Mouse (Mus musculus): ENCODE measurements around the gene Olfr91. TPM values are rescaled to one million over a fixed set of nuclear protein-coding genes. Genes with fewer than 3 reads are reported as not detected.

Gene Olfr91
- polyA plus RNA-seq, 1 experiment from 2014 or later, result not detected

GRCm38 (mm10) chr17:37081659-37082058, 16.4 kb downstream of the Olfr91 start:
- H3K9me3 ChIP-seq (ENCODE audit: control insufficient read depth, low read depth, low read length), result no peaks in the 10 kb centered on the region
- WGBS, result 91% methylated on average over 4 of the region's 4 CpGs
- no peaks in the 10 kb centered on the region for H3K27me3 ChIP-seq (ENCODE audit: control insufficient read depth, insufficient read depth, low read length)
- H3K36me3 ChIP-seq (ENCODE audit: control insufficient read depth, insufficient read depth, low read length), result no peaks in the 10 kb centered on the region
- no peak overlapping the region for H3K9ac ChIP-seq (replicated peaks; ENCODE audit: low read depth, low read length)
- H3K4me1 ChIP-seq (ENCODE audit: control insufficient read depth, insufficient read depth, low read length), result no peaks in the 10 kb centered on the region; the same call in 1 of the 2 replicates
- H3K27ac ChIP-seq (ENCODE audit: low read length), result no peak overlapping the region
- no peak overlapping the region for H3K4me2 ChIP-seq (replicated peaks; ENCODE audit: low read depth, low read length)
- no peak overlapping the region for H3K4me3 ChIP-seq (ENCODE audit: low read depth, low read length)
- no peak for ATAC-seq (ENCODE audit: insufficient number of reproducible peaks, insufficient read depth, low FRiP score, low read depth)

- no peak for ATAC-seq (ENCODE audit: insufficient number of reproducible peaks, insufficient read depth, low FRiP score, low read depth)
Observed at GRCm38 (mm10) chr17:37080119-37080518, 18.0 kb downstream of the Olfr91 start.

GRCm38 (mm10) chr17:37078990-37079389, 19.1 kb downstream of the Olfr91 start:
- no peaks in the 10 kb centered on the region for H3K36me3 ChIP-seq (ENCODE audit: control insufficient read depth, insufficient read depth, low read length)
- H3K9ac ChIP-seq (replicated peaks; ENCODE audit: low read depth, low read length), result no peak overlapping the region
- no peak overlapping the region for H3K27ac ChIP-seq (ENCODE audit: low read length)
- H3K4me3 ChIP-seq (ENCODE audit: low read depth, low read length), result no peak overlapping the region
- no peaks in the 10 kb centered on the region; the same call in 1 of the 2 replicates for H3K4me1 ChIP-seq (ENCODE audit: control insufficient read depth, insufficient read depth, low read length)
- H3K9me3 ChIP-seq (ENCODE audit: control insufficient read depth, low read depth, low read length), result no peaks in the 10 kb centered on the region
- no peaks in the 10 kb centered on the region for H3K27me3 ChIP-seq (ENCODE audit: control insufficient read depth, insufficient read depth, low read length)
- ATAC-seq (ENCODE audit: insufficient number of reproducible peaks, insufficient read depth, low FRiP score, low read depth), result no peak
- 42% methylated on average over 2 of the region's 2 CpGs for WGBS
- no peak overlapping the region for H3K4me2 ChIP-seq (replicated peaks; ENCODE audit: low read depth, low read length)

More at GRCm38 (mm10) chr17:37080119-37080518, 18.0 kb downstream of the Olfr91 start:
- Histone ChIP-seq H3K9ac (replicated peaks; ENCODE audit: low read depth, low read length) (no peak overlapping the region), H3K9me3 (ENCODE audit: control insufficient read depth, low read depth, low read length) (no peaks in the 10 kb centered on the region), H3K4me1 (ENCODE audit: control insufficient read depth, insufficient read depth, low read length) (no peaks in the 10 kb centered on the region; the same call in 1 of the 2 replicates), H3K27ac (ENCODE audit: low read length) (no peak overlapping the region), H3K36me3 (ENCODE audit: control insufficient read depth, insufficient read depth, low read length) (no peaks in the 10 kb centered on the region), H3K4me3 (ENCODE audit: low read depth, low read length) (no peak overlapping the region), H3K27me3 (ENCODE audit: control insufficient read depth, insufficient read depth, low read length) (no peaks in the 10 kb centered on the region), H3K4me2 (replicated peaks; ENCODE audit: low read depth, low read length) (no peak overlapping the region)
- WGBS, result 9% methylated on average over 5 of the region's 5 CpGs

- H3K27ac ChIP-seq (ENCODE audit: low read length), result no peak overlapping the region
Observed at GRCm38 (mm10) chr17:37078193-37078592, 19.9 kb downstream of the Olfr91 start.

GRCm38 (mm10) chr17:37075766-37076165, 22.3 kb downstream of the Olfr91 start:
- Histone ChIP-seq H3K4me2 (replicated peaks; ENCODE audit: low read depth, low read length) (no peak overlapping the region), H3K9me3 (ENCODE audit: control insufficient read depth, low read depth, low read length) (no peaks in the 10 kb centered on the region), H3K4me3 (ENCODE audit: low read depth, low read length) (no peak overlapping the region), H3K27me3 (ENCODE audit: control insufficient read depth, insufficient read depth, low read length) (no peaks in the 10 kb centered on the region), H3K27ac (ENCODE audit: low read length) (no peak overlapping the region), H3K9ac (replicated peaks; ENCODE audit: low read depth, low read length) (no peak overlapping the region), H3K4me1 (ENCODE audit: control insufficient read depth, insufficient read depth, low read length) (no peaks in the 10 kb centered on the region), H3K36me3 (ENCODE audit: control insufficient read depth, insufficient read depth, low read length) (peaks cover 24% of the 10 kb centered on the region)
- 81% methylated on average over 2 of the region's 2 CpGs for WGBS
- no peak for ATAC-seq (ENCODE audit: insufficient number of reproducible peaks, insufficient read depth, low FRiP score, low read depth)

More at GRCm38 (mm10) chr17:37078193-37078592, 19.9 kb downstream of the Olfr91 start:
- no peak for ATAC-seq (ENCODE audit: insufficient number of reproducible peaks, insufficient read depth, low FRiP score, low read depth)
- H3K4me1 ChIP-seq (ENCODE audit: control insufficient read depth, insufficient read depth, low read length), result no peaks in the 10 kb centered on the region; the same call in 1 of the 2 replicates
- no peaks in the 10 kb centered on the region for H3K9me3 ChIP-seq (ENCODE audit: control insufficient read depth, low read depth, low read length)
- H3K9ac ChIP-seq (replicated peaks; ENCODE audit: low read depth, low read length), result no peak overlapping the region
- H3K4me2 ChIP-seq (replicated peaks; ENCODE audit: low read depth, low read length), result no peak overlapping the region
- 57% methylated on average over 1 of the region's 1 CpGs for WGBS
- no peak overlapping the region for H3K4me3 ChIP-seq (ENCODE audit: low read depth, low read length)
- peaks cover 4% of the 10 kb centered on the region; the same call in 1 of the 2 replicates for H3K36me3 ChIP-seq (ENCODE audit: control insufficient read depth, insufficient read depth, low read length)
- H3K27me3 ChIP-seq (ENCODE audit: control insufficient read depth, insufficient read depth, low read length), result no peaks in the 10 kb centered on the region

GRCm38 (mm10) chr17:37075181-37075580, 22.9 kb downstream of the Olfr91 start:
- no peak overlapping the region for H3K27ac ChIP-seq (ENCODE audit: low read length)
- 91% methylated on average over 6 of the region's 6 CpGs for WGBS
- H3K27me3 ChIP-seq (ENCODE audit: control insufficient read depth, insufficient read depth, low read length), result no peaks in the 10 kb centered on the region
- H3K36me3 ChIP-seq (ENCODE audit: control insufficient read depth, insufficient read depth, low read length), result peaks cover 30% of the 10 kb centered on the region
- no peak overlapping the region for H3K9ac ChIP-seq (replicated peaks; ENCODE audit: low read depth, low read length)
- H3K4me1 ChIP-seq (ENCODE audit: control insufficient read depth, insufficient read depth, low read length), result no peaks in the 10 kb centered on the region
- no peak for ATAC-seq (ENCODE audit: insufficient number of reproducible peaks, insufficient read depth, low FRiP score, low read depth)
- H3K4me3 ChIP-seq (ENCODE audit: low read depth, low read length), result no peak overlapping the region
- no peak overlapping the region for H3K4me2 ChIP-seq (replicated peaks; ENCODE audit: low read depth, low read length)
- no peaks in the 10 kb centered on the region for H3K9me3 ChIP-seq (ENCODE audit: control insufficient read depth, low read depth, low read length)

GRCm38 (mm10) chr17:37072730-37073276, 25.3 kb downstream of the Olfr91 start:
- H3K9ac ChIP-seq (replicated peaks; ENCODE audit: low read depth, low read length), result no peak overlapping the region
- 65% methylated on average over 11 of the region's 11 CpGs for WGBS
- no peak for ATAC-seq (ENCODE audit: insufficient number of reproducible peaks, insufficient read depth, low FRiP score, low read depth)
- H3K9me3 ChIP-seq (ENCODE audit: control insufficient read depth, low read depth, low read length), result no peaks in the 10 kb centered on the region
- H3K27ac ChIP-seq (ENCODE audit: low read length), result no peak overlapping the region
- H3K4me1 ChIP-seq (ENCODE audit: control insufficient read depth, insufficient read depth, low read length), result no peaks in the 10 kb centered on the region
- H3K4me3 ChIP-seq (ENCODE audit: low read depth, low read length), result no peak overlapping the region
- peaks cover 48% of the 10 kb centered on the region for H3K36me3 ChIP-seq (ENCODE audit: control insufficient read depth, insufficient read depth, low read length)
- H3K27me3 ChIP-seq (ENCODE audit: control insufficient read depth, insufficient read depth, low read length), result no peaks in the 10 kb centered on the region
- H3K4me2 ChIP-seq (replicated peaks; ENCODE audit: low read depth, low read length), result no peak overlapping the region

- no peak overlapping the region for H3K27ac ChIP-seq (ENCODE audit: low read length)
- no peak overlapping the region for H3K4me3 ChIP-seq (ENCODE audit: low read depth, low read length)
- no peak overlapping the region for H3K9ac ChIP-seq (replicated peaks; ENCODE audit: low read depth, low read length)
- H3K27me3 ChIP-seq (ENCODE audit: control insufficient read depth, insufficient read depth, low read length), result no peaks in the 10 kb centered on the region
- 86% methylated on average over 12 of the region's 12 CpGs for WGBS
- no peak overlapping the region for H3K4me2 ChIP-seq (replicated peaks; ENCODE audit: low read depth, low read length)
- H3K36me3 ChIP-seq (ENCODE audit: control insufficient read depth, insufficient read depth, low read length), result peaks cover 54% of the 10 kb centered on the region
- H3K4me1 ChIP-seq (ENCODE audit: control insufficient read depth, insufficient read depth, low read length), result no peaks in the 10 kb centered on the region
- ATAC-seq (ENCODE audit: insufficient number of reproducible peaks, insufficient read depth, low FRiP score, low read depth), result no peak
- no peaks in the 10 kb centered on the region for H3K9me3 ChIP-seq (ENCODE audit: control insufficient read depth, low read depth, low read length)
Observed at GRCm38 (mm10) chr17:37072080-37072729, 25.9 kb downstream of the Olfr91 start.
